Mouse (Mus musculus): ENCODE measurements around the gene Gm9780.
A peak's percentile ranks its signal among the peaks of the same experiment; 100 is the strongest.
"Not testable (repeated sequence)": the region's sequence is repeated elsewhere in the genome, so short reads cannot be mapped to it uniquely, and the experiment has no call there.

Gm9780 gene

GRCm38 (mm10) chr14:26042611-26043010, at the start of gene Gm9780:
Gene Gm9780 (minus strand): TSS chr14:26042711.
- not testable (repeated sequence) for DNase-seq (ENCODE audit: low spot score)

GRCm38 (mm10) chr14:26081997-26082396, 39.5 kb upstream of the Gm9780 start, which contains the start of gene Cphx3:
Gene Cphx3 (plus strand): TSS chr14:26082297.
- DNase-seq (ENCODE audit: low spot score), result not testable (repeated sequence)

GRCm38 (mm10) chr14:26081216-26081615, 38.7 kb upstream of the Gm9780 start, which contains the start of gene Cphx2:
Gene Cphx2 (plus strand): TSS chr14:26081516.
- not testable (repeated sequence) for DNase-seq (ENCODE audit: low spot score)

GRCm38 (mm10) chr14:26076620-26077390, 34.3 kb upstream of the Gm9780 start:
- DNase-seq (ENCODE audit: low spot score), result not testable (repeated sequence)

- DNase-seq (ENCODE audit: low spot score), result not testable (repeated sequence)
Measured at GRCm38 (mm10) chr14:26067325-26067633, 24.8 kb upstream of the Gm9780 start, which contains the start of gene Tmem254c. Gene Tmem254c (minus strand): TSS chr14:26067355.

GRCm38 (mm10) chr14:26066574-26067324, 24.2 kb upstream of the Gm9780 start:
- not testable (repeated sequence) for DNase-seq (ENCODE audit: low spot score)

GRCm38 (mm10) chr14:26059362-26059761, 16.9 kb upstream of the Gm9780 start:
- not testable (repeated sequence) for DNase-seq (ENCODE audit: low spot score)

GRCm38 (mm10) chr14:26058184-26058583, 15.7 kb upstream of the Gm9780 start:
- DNase-seq (ENCODE audit: low spot score), result not testable (repeated sequence)

GRCm38 (mm10) chr14:26048767-26049166, 6.3 kb upstream of the Gm9780 start:
- DNase-seq (ENCODE audit: low spot score), result not testable (repeated sequence)

GRCm38 (mm10) chr14:26047026-26047425, 4.5 kb upstream of the Gm9780 start:
- DNase-seq (ENCODE audit: low spot score), result not testable (repeated sequence)

- not testable (repeated sequence) for DNase-seq (ENCODE audit: low spot score)
Measured at GRCm38 (mm10) chr14:26045007-26045406, 2.5 kb upstream of the Gm9780 start.

- DNase-seq (ENCODE audit: low spot score), result not testable (repeated sequence)
Measured at GRCm38 (mm10) chr14:26035439-26035838, 7.1 kb downstream of the Gm9780 start.

- DNase-seq (ENCODE audit: low spot score), result not testable (repeated sequence)
Measured at GRCm38 (mm10) chr14:26034364-26034763, 8.1 kb downstream of the Gm9780 start.

- not testable (repeated sequence) for DNase-seq (ENCODE audit: low spot score)
Measured at GRCm38 (mm10) chr14:26025653-26026052, 16.9 kb downstream of the Gm9780 start.

- DNase-seq (ENCODE audit: low spot score), result not testable (repeated sequence)
Measured at GRCm38 (mm10) chr14:26022831-26023230, 19.7 kb downstream of the Gm9780 start.

GRCm38 (mm10) chr14:26021555-26021954, 21.0 kb downstream of the Gm9780 start:
- DNase-seq (ENCODE audit: low spot score), result not testable (repeated sequence)

GRCm38 (mm10) chr14:26016414-26016813, 26.1 kb downstream of the Gm9780 start:
- DNase-seq (ENCODE audit: low spot score), result not testable (repeated sequence)

- not testable (repeated sequence) for DNase-seq (ENCODE audit: low spot score)
Measured at GRCm38 (mm10) chr14:26007462-26007861, 35.0 kb downstream of the Gm9780 start.

- peak; percentile 2 for DNase-seq (ENCODE audit: low spot score)
Measured at GRCm38 (mm10) chr14:25981880-25982279, 60.6 kb downstream of the Gm9780 start.

GRCm38 (mm10) chr14:25979242-25979941, 63.1 kb downstream of the Gm9780 start:
- not testable (repeated sequence) for DNase-seq (ENCODE audit: low spot score)

GRCm38 (mm10) chr14:25978371-25979241, 63.9 kb downstream of the Gm9780 start, which contains the start of gene Duxbl1:
Gene Duxbl1 (plus strand): TSS chr14:25978577.
- DNase-seq (ENCODE audit: low spot score), result not testable (repeated sequence)

Data from ovary, adult 18-20 months (tissue).